Mouse (Mus musculus): ENCODE data around the gene Arid3c.
A peak's percentile ranks its signal among the peaks of the same experiment; 100 is the strongest.
"Not testable (repeated sequence)": the region's sequence is repeated elsewhere in the genome, so short reads cannot be mapped to it uniquely, and the experiment has no call there.

Arid3c gene

GRCm38 (mm10) chr4:41731052-41731765 lies at the start of gene Arid3c:
Arid3c (minus strand) TSS chr4:41731142.
- no peak for DNase-seq (ENCODE audit: low read depth)

- not testable (repeated sequence) for DNase-seq (ENCODE audit: low read depth)
These were observed 44.9 kb upstream of the Arid3c start for GRCm38 (mm10) chr4:41775840-41776239.

- DNase-seq (ENCODE audit: low read depth): not testable (repeated sequence)
These were observed 43.6 kb upstream of the Arid3c start for GRCm38 (mm10) chr4:41774506-41774905.

GRCm38 (mm10) chr4:41774002-41774401 lies 43.1 kb upstream of the Arid3c start, which contains the start of gene Ccl27a:
Ccl27a (minus strand) TSS chr4:41774247.
- DNase-seq (ENCODE audit: low read depth): not testable (repeated sequence)

- not testable (repeated sequence) for DNase-seq (ENCODE audit: low read depth)
These were observed 42.6 kb upstream of the Arid3c start for GRCm38 (mm10) chr4:41773502-41773901.

GRCm38 (mm10) chr4:41772946-41773345 lies 42.0 kb upstream of the Arid3c start:
- DNase-seq (ENCODE audit: low read depth): not testable (repeated sequence)

GRCm38 (mm10) chr4:41767301-41767700 lies 36.4 kb upstream of the Arid3c start:
- not testable (repeated sequence) for DNase-seq (ENCODE audit: low read depth)

GRCm38 (mm10) chr4:41763176-41763575 lies 32.2 kb upstream of the Arid3c start:
- DNase-seq (ENCODE audit: low read depth): not testable (repeated sequence)

GRCm38 (mm10) chr4:41762688-41763114 lies 31.8 kb upstream of the Arid3c start:
- DNase-seq (ENCODE audit: low read depth): not testable (repeated sequence)

- no peak for DNase-seq (ENCODE audit: low read depth)
These were observed 31.3 kb upstream of the Arid3c start for GRCm38 (mm10) chr4:41762099-41762687.

- no peak for DNase-seq (ENCODE audit: low read depth)
These were observed 30.7 kb upstream of the Arid3c start for GRCm38 (mm10) chr4:41761680-41762079.

GRCm38 (mm10) chr4:41760911-41761310 lies 30.0 kb upstream of the Arid3c start:
- no peak for DNase-seq (ENCODE audit: low read depth)

- DNase-seq (ENCODE audit: low read depth): peak; percentile 33
These were observed 29.4 kb upstream of the Arid3c start for GRCm38 (mm10) chr4:41760288-41760721.

- no peak for DNase-seq (ENCODE audit: low read depth)
These were observed 28.8 kb upstream of the Arid3c start for GRCm38 (mm10) chr4:41759656-41760287.

- DNase-seq (ENCODE audit: low read depth): peak; percentile 82
These were observed 28.3 kb upstream of the Arid3c start for GRCm38 (mm10) chr4:41759206-41759605.

- DNase-seq (ENCODE audit: low read depth): no peak
These were observed 27.8 kb upstream of the Arid3c start for GRCm38 (mm10) chr4:41758701-41759100.

- DNase-seq (ENCODE audit: low read depth): no peak
These were observed 27.1 kb upstream of the Arid3c start for GRCm38 (mm10) chr4:41758021-41758420.

GRCm38 (mm10) chr4:41757321-41757720 lies 26.4 kb upstream of the Arid3c start:
- DNase-seq (ENCODE audit: low read depth): no peak

- DNase-seq (ENCODE audit: low read depth): no peak
These were observed 25.5 kb upstream of the Arid3c start for GRCm38 (mm10) chr4:41756440-41756839.

GRCm38 (mm10) chr4:41755338-41756305 lies 24.7 kb upstream of the Arid3c start, which contains the start of gene Sigmar1:
Sigmar1 (minus strand) TSS chr4:41756157.
- peak; percentile 93 for DNase-seq (ENCODE audit: low read depth)

- no peak for DNase-seq (ENCODE audit: low read depth)
These were observed 23.9 kb upstream of the Arid3c start, which contains the start of gene Galt for GRCm38 (mm10) chr4:41754797-41755337. Galt (plus strand) TSS chr4:41755228.

All from 416B (cell line).